Mouse (Mus musculus) erythroid progenitor cell, adult 5-6 weeks (primary cell): ENCODE data around the gene Zfp618. TPM values are rescaled to one million over a fixed set of nuclear protein-coding genes. Genes with fewer than 3 reads are reported as not detected.

Source experiments
- total RNA-seq, 2 experiments: library from RNA; stranded (forward) in 1 of 2; stranded (reverse) in 1 of 2; fragments of 150-400 nt in 1 of 2; fragments of 186-747, 209-891 nt in 1 of 2; gene quantifications; 2 replicates each; pipeline versions ENCODE4 v1.2.3 to v1.2.4; 2015 to 2017; ENCODE audit warnings: low replicate concordance in 2 of 2

Zfp618 gene
- total RNA-seq, 2 experiments from 2014 or later = not detected

Other genes with a start within 250 kb of the Zfp618 start
- not detected in 2 replicates for gene Ambp, start 189.2 kb downstream of the Zfp618 start, total RNA-seq (2015; ENCODE audit: low replicate concordance)
- gene Ambp, start 189.2 kb downstream of the Zfp618 start, total RNA-seq (2017; ENCODE audit: low replicate concordance) = not detected in 2 replicates
- gene Kif12, start 206.6 kb downstream of the Zfp618 start, total RNA-seq (2015; ENCODE audit: low replicate concordance) = not detected in 2 replicates
- gene Kif12, start 206.6 kb downstream of the Zfp618 start, total RNA-seq (2017; ENCODE audit: low replicate concordance) = not detected in 2 replicates
- 0.36 and 0.42 TPM in 2 replicates for gene Col27a1, start 248.4 kb downstream of the Zfp618 start, total RNA-seq (2015; ENCODE audit: low replicate concordance)
- gene Col27a1, start 248.4 kb downstream of the Zfp618 start, total RNA-seq (2017; ENCODE audit: low replicate concordance) = under 0.01 TPM in 1 of 2 replicates, not detected in the other